Mouse (Mus musculus) stomach, adult 2 months (tissue): Measurements from ENCODE around the gene Hcn1. TPM values are rescaled to one million over a fixed set of nuclear protein-coding genes. Genes with fewer than 3 reads are reported as not detected.

ENCODE experiments used
- polyA plus RNA-seq: library from polyadenylated mRNA; depleted of rRNA; stranded (reverse); fragments of >200 nt; gene quantifications from 2 replicates; pipeline ENCODE4 v1.2.3, GENCODE M21; 2012; rRNA removed

Hcn1 gene
- polyA plus RNA-seq: 0.01 TPM in 2 replicates

GRCm38 (mm10) chr13:117602181-117602580, at the start of gene Hcn1:
Hcn1 (plus strand) TSS chr13:117602320.

